Mouse (Mus musculus): ENCODE data around the gene Kif5a. TPM values are rescaled to one million over a fixed set of nuclear protein-coding genes. Genes with fewer than 3 reads are reported as not detected.

Gene Kif5a
- total RNA-seq, 2 experiments from 2014 or later: 0.49 to 0.72 TPM

- peak; percentile 36 to 54 for DNase-seq
- intact Hi-C loops (cut with DNase I): no loop called here
Observed at GRCm38 (mm10) chr10:127268401-127268800, 5.3 kb upstream of the Kif5a start.

GRCm38 (mm10) chr10:127267318-127267717 is 4.2 kb upstream of the Kif5a start:
- intact Hi-C loops (cut with DNase I): loop anchor here (2.0 kb wide), 1 partner anchor 43 kb away; the partner anchor contains the start of gene Mars
- DNase-seq: no peak

GRCm38 (mm10) chr10:127266112-127267091 is 3.3 kb upstream of the Kif5a start, which contains the start of gene Dctn2:
Gene Dctn2 (plus strand): TSS chr10:127266368.
- peak; percentile 93 to 94 for DNase-seq
- intact Hi-C loops (cut with DNase I): loop anchor here (2.0 kb wide), 1 partner anchor 44 kb away; the partner anchor contains the start of gene Mars

DNA sequence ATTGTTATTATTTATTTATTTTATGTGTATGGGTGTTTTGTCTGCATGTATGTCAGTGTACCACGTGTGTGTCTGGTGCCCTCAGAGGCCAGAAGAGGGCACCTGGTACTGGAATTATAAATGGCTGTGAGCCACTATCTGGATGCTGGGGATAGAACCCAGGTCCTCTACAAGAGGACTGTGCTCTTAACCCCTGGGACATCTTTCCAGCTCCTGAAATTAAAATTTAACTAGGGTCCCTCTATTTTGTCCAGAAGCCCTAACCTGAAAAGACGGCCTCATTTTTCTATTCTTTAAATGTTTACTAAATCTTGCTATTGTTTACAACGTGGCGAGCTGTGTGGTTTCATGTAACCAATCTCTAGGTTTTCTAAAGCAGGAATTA is 2.6 kb upstream of the Kif5a start:
- no peak for DNase-seq
- intact Hi-C loops (cut with DNase I): loop anchor here (2.0 kb wide), 1 partner anchor 45 kb away; the partner anchor contains the start of gene Mars

GRCm38 (mm10) chr10:127264971-127265370 is 1.8 kb upstream of the Kif5a start:
- DNase-seq: no peak
- intact Hi-C loops (cut with DNase I): no loop called here

GRCm38 (mm10) chr10:127264336-127264735 is 1.2 kb upstream of the Kif5a start:
- intact Hi-C loops (cut with DNase I): no loop called here
- no peak for DNase-seq

DNA sequence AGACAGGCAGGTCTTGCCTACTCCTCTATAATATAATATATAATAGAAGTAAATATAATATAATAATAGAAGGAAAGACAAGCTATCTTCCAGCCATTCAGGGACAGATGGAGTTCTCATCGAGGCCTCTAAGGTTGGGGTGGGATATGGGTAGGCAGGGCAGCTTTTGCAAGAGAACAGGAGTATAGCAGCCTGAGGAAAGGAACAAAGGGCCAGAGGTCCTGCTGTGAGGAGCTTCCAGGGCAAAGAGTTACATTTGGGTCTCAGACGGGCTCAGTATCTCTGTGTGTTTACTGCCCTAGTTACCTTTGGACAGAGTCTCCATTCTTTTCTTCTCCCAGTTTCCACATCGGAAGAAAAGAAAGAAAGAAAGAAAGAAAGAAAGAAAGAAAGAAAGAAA is 483 bp upstream of the Kif5a start:
- intact Hi-C loops (cut with DNase I): no loop called here
- DNase-seq: no peak

DNA sequence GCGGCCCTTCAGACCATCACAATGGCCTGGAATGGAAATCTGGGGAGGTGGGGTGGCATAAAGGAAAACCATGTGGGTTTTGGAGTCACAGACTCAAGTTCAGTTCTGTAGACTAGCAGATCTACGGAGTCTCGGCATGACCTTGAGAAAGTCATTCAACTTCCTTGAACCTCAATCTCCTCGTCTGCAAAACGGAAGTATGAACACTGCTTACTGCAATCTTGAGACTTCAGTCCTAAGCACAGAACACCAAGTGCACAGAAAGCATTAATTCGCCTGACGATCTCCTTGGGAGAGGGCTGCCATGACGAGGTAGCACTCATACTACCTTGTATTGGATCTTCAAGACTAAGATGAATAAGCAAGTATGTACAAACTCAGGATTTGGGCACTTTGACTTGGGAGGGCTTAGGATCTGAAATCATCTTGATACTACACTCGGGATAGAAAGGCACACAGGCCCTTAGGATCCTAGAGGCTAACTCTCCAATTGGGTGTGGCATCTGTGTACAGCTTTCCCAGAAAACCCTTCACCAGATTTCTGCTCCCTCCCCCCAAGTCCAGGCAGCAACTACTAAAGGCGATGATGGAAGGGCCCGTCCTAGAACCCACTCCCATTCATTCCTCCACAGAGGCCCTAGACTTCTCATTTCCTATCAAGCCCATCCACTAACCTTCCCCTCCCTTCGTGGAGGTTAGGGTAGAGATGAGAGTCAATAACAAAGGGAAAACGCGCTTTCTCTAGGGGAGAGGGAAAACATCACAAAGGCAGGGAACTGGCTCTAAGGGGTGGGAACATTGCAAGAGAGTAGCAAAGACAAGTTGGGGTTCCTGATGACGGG is 1.2 kb downstream of the Kif5a start:
- DNase-seq: no peak
- intact Hi-C loops (cut with DNase I): no loop called here

GRCm38 (mm10) chr10:127258489-127258888 is 4.7 kb downstream of the Kif5a start:
- no peak for DNase-seq
- intact Hi-C loops (cut with DNase I): no loop called here

GRCm38 (mm10) chr10:127257790-127258189 is 5.4 kb downstream of the Kif5a start:
- no peak for DNase-seq
- intact Hi-C loops (cut with DNase I): no loop called here

GRCm38 (mm10) chr10:127255625-127256345 is 7.4 kb downstream of the Kif5a start:
- DNase-seq: peak; percentile 68 to 82
- intact Hi-C loops (cut with DNase I): no loop called here

GRCm38 (mm10) chr10:127250810-127251209 is 12.3 kb downstream of the Kif5a start:
- intact Hi-C loops (cut with DNase I): no loop called here
- no peak for DNase-seq

GRCm38 (mm10) chr10:127238241-127238824 is 24.8 kb downstream of the Kif5a start:
- intact Hi-C loops (cut with DNase I): no loop called here
- no peak for DNase-seq

DNA sequence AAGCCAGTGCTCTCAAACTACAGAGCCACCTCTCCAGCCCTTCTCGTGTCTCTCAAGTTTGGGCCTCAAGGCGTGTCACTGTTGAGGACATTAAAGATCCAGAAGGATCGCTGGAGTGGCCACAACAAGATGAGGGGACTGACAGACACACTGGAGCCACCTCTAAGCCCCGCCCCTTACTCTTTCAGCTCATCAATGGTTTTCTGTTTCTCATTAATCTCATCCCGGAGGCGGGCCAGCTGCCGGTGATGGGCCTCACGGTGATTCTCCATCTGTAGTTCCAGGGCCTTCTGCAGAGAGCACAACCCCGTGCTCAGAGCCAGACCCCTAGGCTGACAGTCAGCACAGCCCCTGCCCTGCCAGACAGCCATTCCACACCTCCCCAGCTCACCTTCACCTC is 26.6 kb downstream of the Kif5a start:
- intact Hi-C loops (cut with DNase I): no loop called here
- no peak for DNase-seq

- DNase-seq: no peak
- intact Hi-C loops (cut with DNase I): no loop called here
Observed at GRCm38 (mm10) chr10:127233141-127233540, 30.0 kb downstream of the Kif5a start.

GRCm38 (mm10) chr10:127231741-127232140 is 31.4 kb downstream of the Kif5a start:
- no peak for DNase-seq
- intact Hi-C loops (cut with DNase I): loop anchor here (2.0 kb wide), 1 partner anchor 109 kb away; no protein-coding TSS in a partner anchor

GRCm38 (mm10) chr10:127230693-127231092 is 32.5 kb downstream of the Kif5a start:
- intact Hi-C loops (cut with DNase I): loop anchor here (2.0 kb wide), 1 partner anchor 108 kb away; no protein-coding TSS in a partner anchor
- DNase-seq: no peak

DNA sequence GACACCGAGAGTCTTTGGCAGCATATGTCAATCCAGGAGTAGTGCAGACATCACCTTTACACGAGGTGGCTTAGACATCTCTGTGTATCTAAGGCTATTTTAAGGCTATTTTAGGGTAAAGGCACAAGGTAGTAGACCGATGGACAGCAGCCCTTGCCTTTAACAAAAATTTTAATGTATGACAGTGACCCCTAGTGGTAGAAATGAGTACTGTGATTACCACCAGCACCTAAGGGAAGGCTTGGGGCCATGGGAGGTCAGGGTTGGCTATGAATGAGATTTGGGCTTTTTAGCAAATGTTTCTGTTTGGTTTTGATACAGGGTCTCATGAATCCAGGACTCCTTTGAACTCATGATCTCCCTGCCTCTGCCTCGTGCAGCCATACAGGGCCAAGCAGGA is 34.3 kb downstream of the Kif5a start:
- peak; percentile 26 to 73 for DNase-seq
- intact Hi-C loops (cut with DNase I): loop anchor here (1.0 to 2.0 kb wide), 2 partner anchors 49 to 64 kb away; partner anchors contain the start of genes B4galnt1 and Slc26a10

DNA sequence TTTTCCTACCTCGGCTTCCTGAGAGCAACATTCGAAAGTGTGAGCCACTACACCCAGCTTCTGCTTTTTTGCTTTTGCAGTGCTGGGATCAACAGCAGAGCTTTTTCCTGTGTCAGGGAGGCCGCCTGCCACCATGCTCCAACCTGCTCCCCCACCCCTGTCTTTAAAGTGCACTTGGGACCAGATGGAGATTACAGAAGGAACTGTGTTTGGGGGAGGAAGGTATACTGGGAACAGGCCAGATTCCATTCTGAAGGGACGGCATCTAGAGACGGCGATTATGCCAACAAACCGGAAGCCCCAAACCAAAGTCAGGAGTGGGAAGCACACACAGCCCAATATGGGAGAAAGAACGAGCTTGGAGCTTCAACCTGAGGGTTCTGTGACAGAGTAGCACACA is 36.0 kb downstream of the Kif5a start:
- no peak for DNase-seq
- intact Hi-C loops (cut with DNase I): loop anchor here (1.0 kb wide), 1 partner anchor 50 kb away; no protein-coding TSS in a partner anchor
